Comparison of ENCODE assay signal across 21 mouse cellular contexts in genomic region chr2:166024621-166025020, GRCm38 (mm10). TPM values are rescaled to one million over a fixed set of nuclear protein-coding genes. Genes with fewer than 3 reads are reported as not detected.
A peak's percentile ranks its signal among the peaks of the same experiment; 100 is the strongest.
DNase-seq lines count a peak whose midpoint lies in the region; ATAC-seq and TF ChIP-seq lines count a peak whose summit lies in the region.
"Had no signal": no experiment of that assay in that cellular context is flagged by ENCODE, and none has a peak within 500 bp of the region (broad histone marks: within the 10 kb centered on the region; RNA-seq: fewer than 3 reads in every experiment).

No protein-coding gene starts in this region.

- WGBS in forebrain, embryonic 15.5 days: 42% methylated on average over 4 of the region's 4 CpGs
- 77% methylated on average over 4 of the region's 4 CpGs for WGBS in forebrain, embryonic 12.5 days
- 75% methylated on average over 4 of the region's 4 CpGs for WGBS in kidney, embryonic 15.5 days

- DNase-seq in kidney, adult 9 months: no peak
- no peak for DNase-seq in adrenal gland, postnatal 25 days
- DNase-seq: adrenal gland, postnatal 14 days; cerebellum, adult 11-12 months; cerebellum, adult 9-10 months; cerebellum, postnatal 25 days; gastrocnemius, postnatal 14 days; heart, adult 2 months; heart, postnatal 14 days had no signal

- no peak overlapping the region for H3K4me2 ChIP-seq in forebrain, embryonic 15.5 days (replicated peaks)
- H3K4me2 ChIP-seq in forebrain, embryonic 12.5 days: no peak overlapping the region
- no peak overlapping the region for H3K4me2 ChIP-seq in kidney, embryonic 15.5 days
- H3K4me2 ChIP-seq: embryonic facial prominence, embryonic 12.5 days; heart, embryonic 11.5 days; heart, embryonic 15.5 days; hindbrain, embryonic 13.5 days had no signal

- H3K27ac ChIP-seq in forebrain, embryonic 15.5 days (replicated peaks): peak overlapping the region; percentile 34; the same call in 1 of the 2 replicates
- H3K27ac ChIP-seq in forebrain, embryonic 12.5 days: no peak overlapping the region
- peak overlapping the region; percentile 59 for H3K27ac ChIP-seq in kidney, embryonic 15.5 days
- peak overlapping the region; percentile 23; the same call in 1 of the 2 replicates for H3K27ac ChIP-seq in brown adipose tissue, adult 24 weeks (replicated peaks; ENCODE audit: low read depth, low read length)
- H3K27ac ChIP-seq: embryonic facial prominence, embryonic 12.5 days; heart, adult 2 months; hindbrain, embryonic 13.5 days; hindbrain, postnatal 0 days had no signal

- no peak for TF ChIP-seq CTCF in E14TG2a.4 (conservative IDR thresholded peaks at IDR 0.05; ENCODE audit: low read length)

- no peaks in the 10 kb centered on the region for H3K9me3 ChIP-seq in forebrain, embryonic 15.5 days
- H3K9me3 ChIP-seq in forebrain, embryonic 12.5 days: no peaks in the 10 kb centered on the region
- H3K9me3 ChIP-seq in kidney, embryonic 15.5 days (replicated peaks): no peaks in the 10 kb centered on the region
- no peaks in the 10 kb centered on the region for H3K9me3 ChIP-seq in E14TG2a.4 (ENCODE audit: low read length)
- H3K9me3 ChIP-seq: embryonic facial prominence, embryonic 12.5 days; heart, embryonic 15.5 days; hindbrain, embryonic 13.5 days had no signal

- no peaks in the 10 kb centered on the region for H3K27me3 ChIP-seq in forebrain, embryonic 15.5 days
- no peaks in the 10 kb centered on the region for H3K27me3 ChIP-seq in forebrain, embryonic 12.5 days
- H3K27me3 ChIP-seq in kidney, embryonic 15.5 days: no peaks in the 10 kb centered on the region
- H3K27me3 ChIP-seq in E14TG2a.4 (ENCODE audit: insufficient read depth, low read length): no peaks in the 10 kb centered on the region
- H3K27me3 ChIP-seq: embryonic facial prominence, embryonic 12.5 days; heart, embryonic 15.5 days; hindbrain, embryonic 13.5 days; Patski had no signal

- no peak for ATAC-seq in forebrain, embryonic 15.5 days (replicated peaks)
- ATAC-seq in forebrain, embryonic 12.5 days (ENCODE audit: low FRiP score): no peak
- no peak for ATAC-seq in kidney, embryonic 15.5 days (replicated peaks; ENCODE audit: low FRiP score)
- ATAC-seq: activated CD4-positive, CD25-positive, alpha-beta regulatory T cell, adult 4 months; hindbrain, postnatal 0 days; Patski had no signal

- H3K36me3 ChIP-seq in forebrain, embryonic 15.5 days: no peaks in the 10 kb centered on the region
- H3K36me3 ChIP-seq in forebrain, embryonic 12.5 days (replicated peaks): no peaks in the 10 kb centered on the region
- no peaks in the 10 kb centered on the region for H3K36me3 ChIP-seq in kidney, embryonic 15.5 days
- peaks cover 8% of the 10 kb centered on the region; the same call in 1 of the 2 replicates for H3K36me3 ChIP-seq in E14TG2a.4 (ENCODE audit: insufficient read depth, low read length)
- H3K36me3 ChIP-seq: embryonic facial prominence, embryonic 12.5 days; heart, embryonic 15.5 days; hindbrain, embryonic 13.5 days had no signal

- peaks cover 52% of the 10 kb centered on the region for H3K4me1 ChIP-seq in forebrain, embryonic 15.5 days
- H3K4me1 ChIP-seq in forebrain, embryonic 12.5 days: peaks cover 34% of the 10 kb centered on the region
- peaks cover 71% of the 10 kb centered on the region for H3K4me1 ChIP-seq in kidney, embryonic 15.5 days
- peaks cover 96% of the 10 kb centered on the region for H3K4me1 ChIP-seq in E14TG2a.4 (replicated peaks; ENCODE audit: low read depth, low read length)
- H3K4me1 ChIP-seq in brown adipose tissue, adult 24 weeks (ENCODE audit: control insufficient read depth, insufficient read depth, insufficient read length, low read length): peaks cover 35% of the 10 kb centered on the region

- H3K4me3 ChIP-seq in forebrain, embryonic 15.5 days: no peak overlapping the region
- H3K4me3 ChIP-seq in forebrain, embryonic 12.5 days (replicated peaks): no peak overlapping the region
- H3K4me3 ChIP-seq in kidney, embryonic 15.5 days (replicated peaks): no peak overlapping the region
- 0 out of 2 replicates have a peak overlapping the region, but pooled peaks have one; percentile 37 for H3K4me3 ChIP-seq in E14TG2a.4 (replicated peaks; ENCODE audit: low read length)
- H3K4me3 ChIP-seq in brown adipose tissue, adult 24 weeks (ENCODE audit: insufficient read depth, low read depth, low read length): no peak overlapping the region
- H3K4me3 ChIP-seq: embryonic facial prominence, embryonic 12.5 days; heart, adult 2 months; heart, embryonic 15.5 days; hindbrain, embryonic 13.5 days had no signal

- no peak overlapping the region for H3K9ac ChIP-seq in forebrain, embryonic 15.5 days (replicated peaks)
- no peak overlapping the region for H3K9ac ChIP-seq in forebrain, embryonic 12.5 days
- no peak overlapping the region for H3K9ac ChIP-seq in kidney, embryonic 15.5 days
- H3K9ac ChIP-seq: embryonic facial prominence, embryonic 12.5 days; heart, embryonic 15.5 days; hindbrain, embryonic 13.5 days had no signal

RNA-seq across cellular contexts. Expression of gene Ncoa3, which starts 32.2 kb away (rescaled TPM):
- 9.7 and 10.3 TPM in 2 replicates for polyA plus RNA-seq in forebrain, embryonic 15.5 days (2015; fragmentation: Nextera tagmentation; extraction: Ambion mirVana)
- 12.9 and 13.2 TPM in 2 replicates for polyA plus RNA-seq in forebrain, embryonic 12.5 days (2016; fragmentation: Nextera tagmentation; extraction: Ambion mirVana)
- 17.4 and 19.2 TPM in 2 replicates for polyA plus RNA-seq in kidney, embryonic 15.5 days (2015; fragmentation: Nextera tagmentation; extraction: Ambion mirVana)
- 7.8 and 10.1 TPM in 2 replicates for polyA plus RNA-seq in brown adipose tissue, adult 24 weeks (2012; ENCODE audit: insufficient read depth, insufficient read length, missing spikeins)
- 26.8 and 27.1 TPM in 2 replicates for total RNA-seq in adrenal gland, postnatal 25 days (2021)
